ENCODE assay signal across 17 mouse cellular contexts in genomic region chr9:77482281-77482680, GRCm38 (mm10).
A peak's percentile ranks its signal among the peaks of the same experiment; 100 is the strongest.
DNase-seq lines count a peak whose midpoint lies in the region; ATAC-seq lines count a peak whose summit lies in the region.
"Had no signal": no experiment of that assay in that cellular context is flagged by ENCODE, and none has a peak within 500 bp of the region (broad histone marks: within the 10 kb centered on the region; RNA-seq: fewer than 3 reads in every experiment).

No protein-coding gene starts in this region.

- H3K27me3 ChIP-seq in limb, embryonic 13.5 days: no peaks in the 10 kb centered on the region
- no peaks in the 10 kb centered on the region for H3K27me3 ChIP-seq in limb, embryonic 10.5 days (ENCODE audit: low read depth, poor library complexity, severe bottlenecking)
- H3K27me3 ChIP-seq in heart, embryonic 10.5 days (ENCODE audit: insufficient read depth, poor library complexity, severe bottlenecking): no peaks in the 10 kb centered on the region
- H3K27me3 ChIP-seq in limb, embryonic 15.5 days: no peaks in the 10 kb centered on the region
- H3K27me3 ChIP-seq: megakaryocyte, embryonic 14.5 days had no signal

- H3K4me2 ChIP-seq in limb, embryonic 13.5 days (replicated peaks): no peak overlapping the region
- H3K4me2 ChIP-seq in limb, embryonic 15.5 days: no peak overlapping the region

- no peak overlapping the region for H3K9ac ChIP-seq in limb, embryonic 13.5 days
- no peak overlapping the region for H3K9ac ChIP-seq in limb, embryonic 15.5 days
- H3K9ac ChIP-seq: liver, embryonic 14.5 days had no signal

- 57% methylated on average over 5 of the region's 5 CpGs for WGBS in limb, embryonic 13.5 days
- 74% methylated on average over 5 of the region's 5 CpGs for WGBS in limb, embryonic 10.5 days
- WGBS in heart, embryonic 10.5 days: 64% methylated on average over 5 of the region's 5 CpGs
- 61% methylated on average over 5 of the region's 5 CpGs for WGBS in limb, embryonic 15.5 days

- no peak overlapping the region for H3K4me3 ChIP-seq in limb, embryonic 13.5 days
- H3K4me3 ChIP-seq in limb, embryonic 10.5 days: no peak overlapping the region
- no peak overlapping the region for H3K4me3 ChIP-seq in heart, embryonic 10.5 days
- H3K4me3 ChIP-seq in limb, embryonic 15.5 days: no peak overlapping the region
- H3K4me3 ChIP-seq: left cerebral cortex, adult 2 months; megakaryocyte, embryonic 14.5 days had no signal

- H3K9me3 ChIP-seq in limb, embryonic 13.5 days: no peaks in the 10 kb centered on the region
- H3K9me3 ChIP-seq in limb, embryonic 10.5 days (replicated peaks): no peaks in the 10 kb centered on the region
- H3K9me3 ChIP-seq in heart, embryonic 10.5 days: no peaks in the 10 kb centered on the region
- H3K9me3 ChIP-seq in limb, embryonic 15.5 days: no peaks in the 10 kb centered on the region

- peak overlapping the region; percentile 33; the same call in 1 of the 2 replicates for H3K27ac ChIP-seq in limb, embryonic 13.5 days
- no peak overlapping the region for H3K27ac ChIP-seq in limb, embryonic 10.5 days
- peak overlapping the region; percentile 44 for H3K27ac ChIP-seq in heart, embryonic 10.5 days
- H3K27ac ChIP-seq in limb, embryonic 15.5 days: peak overlapping the region; percentile 38
- H3K27ac ChIP-seq: left cerebral cortex, adult 2 months; liver, embryonic 14.5 days had no signal

- no peaks in the 10 kb centered on the region for H3K36me3 ChIP-seq in limb, embryonic 13.5 days
- H3K36me3 ChIP-seq in limb, embryonic 10.5 days: no peaks in the 10 kb centered on the region
- no peaks in the 10 kb centered on the region for H3K36me3 ChIP-seq in heart, embryonic 10.5 days
- no peaks in the 10 kb centered on the region for H3K36me3 ChIP-seq in limb, embryonic 15.5 days
- H3K36me3 ChIP-seq: G1E had no signal

- H3K4me1 ChIP-seq in limb, embryonic 13.5 days: peaks cover 43% of the 10 kb centered on the region
- peaks cover 15% of the 10 kb centered on the region for H3K4me1 ChIP-seq in limb, embryonic 10.5 days
- H3K4me1 ChIP-seq in heart, embryonic 10.5 days: peaks cover 54% of the 10 kb centered on the region
- H3K4me1 ChIP-seq in limb, embryonic 15.5 days: peaks cover 25% of the 10 kb centered on the region

- no peak for ATAC-seq in limb, embryonic 13.5 days (ENCODE audit: low FRiP score, low read depth)
- ATAC-seq in limb, embryonic 15.5 days (ENCODE audit: insufficient number of reproducible peaks, low FRiP score, low TSS enrichment, low read depth): peak; percentile 37; the same call in 1 of the 2 replicates

- DNase-seq in adrenal gland, adult 2 months: peak; percentile 30
- DNase-seq in adrenal gland, postnatal 14 days: no peak
- no peak for DNase-seq in limb, embryonic 10.5 days (ENCODE audit: low spot score)
- DNase-seq in heart, embryonic 10.5 days (ENCODE audit: low spot score): no peak
- no peak for DNase-seq in spleen, postnatal 4 days (ENCODE audit: low spot score in 2 of 2)
- no peak for DNase-seq in kidney, postnatal 4 days
- DNase-seq: adrenal gland, postnatal 36 days; cerebellum, adult 9-10 months; gastrocnemius, postnatal 25 days; kidney, adult 9 months; right cerebral cortex, postnatal 4 days had no signal
